22 mouse cellular contexts compared by ENCODE assay signal in the genomic region with DNA sequence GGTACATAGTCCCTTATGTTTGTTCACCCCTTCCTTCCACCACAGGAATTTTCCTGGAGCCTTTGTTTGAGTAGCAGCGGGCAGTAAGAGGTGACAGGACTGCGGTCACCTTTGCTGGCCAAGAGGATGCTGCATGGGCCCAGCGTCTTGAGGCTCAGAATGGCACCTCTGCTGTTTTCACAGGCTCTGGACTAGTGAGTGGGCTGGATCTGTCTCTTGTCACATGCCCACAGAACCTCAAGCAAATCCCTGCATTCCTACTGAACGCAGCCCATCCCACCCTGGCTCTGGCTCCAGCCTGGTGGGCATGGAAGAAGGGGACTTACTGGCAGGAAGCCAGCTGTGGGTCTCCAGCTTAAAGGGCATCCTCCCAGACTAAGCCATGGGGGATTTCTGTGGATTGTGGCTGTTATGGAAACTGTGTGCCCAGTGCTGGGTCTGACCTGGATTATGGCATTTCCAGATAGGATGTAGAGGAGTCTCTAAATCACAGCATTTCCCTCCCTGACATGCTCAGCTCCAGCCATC. TPM values are rescaled to one million over a fixed set of nuclear protein-coding genes. Genes with fewer than 3 reads are reported as not detected.
A peak's percentile ranks its signal among the peaks of the same experiment; 100 is the strongest.
DNase-seq lines count a peak whose midpoint lies in the region; ATAC-seq and TF ChIP-seq lines count a peak whose summit lies in the region.
"Had no signal": no experiment of that assay in that cellular context is flagged by ENCODE, and none has a peak within 500 bp of the region (broad histone marks: within the 10 kb centered on the region; RNA-seq: fewer than 3 reads in every experiment).

No protein-coding gene starts in this region.

- no peaks in the 10 kb centered on the region for H3K9me3 ChIP-seq in hindbrain, postnatal 0 days (ENCODE audit: low read length)
- H3K9me3 ChIP-seq in hindbrain, embryonic 12.5 days (replicated peaks), result no peaks in the 10 kb centered on the region
- H3K9me3 ChIP-seq in neural tube, embryonic 15.5 days (replicated peaks), result no peaks in the 10 kb centered on the region
- H3K9me3 ChIP-seq: G1E; heart, embryonic 15.5 days had no signal

- H3K4me2 ChIP-seq in hindbrain, postnatal 0 days (ENCODE audit: low read depth, low read length), result no peak overlapping the region
- no peak overlapping the region for H3K4me2 ChIP-seq in hindbrain, embryonic 12.5 days (replicated peaks)
- 0 out of 2 replicates have a peak overlapping the region, but pooled peaks have one; percentile 2 for H3K4me2 ChIP-seq in neural tube, embryonic 15.5 days
- H3K4me2 ChIP-seq: heart, embryonic 15.5 days; liver, embryonic 11.5 days had no signal

- no peak overlapping the region for H3K4me3 ChIP-seq in hindbrain, postnatal 0 days (ENCODE audit: low read length)
- H3K4me3 ChIP-seq in hindbrain, embryonic 12.5 days, result no peak overlapping the region
- H3K4me3 ChIP-seq in neural tube, embryonic 15.5 days (replicated peaks), result no peak overlapping the region
- H3K4me3 ChIP-seq: heart, embryonic 15.5 days had no signal

- H3K9ac ChIP-seq in hindbrain, postnatal 0 days (replicated peaks; ENCODE audit: low read length), result no peak overlapping the region
- no peak overlapping the region for H3K9ac ChIP-seq in hindbrain, embryonic 12.5 days
- H3K9ac ChIP-seq in neural tube, embryonic 15.5 days (replicated peaks), result 0 out of 2 replicates have a peak overlapping the region, but pooled peaks have one; percentile 8
- H3K9ac ChIP-seq: heart, embryonic 15.5 days had no signal

- no peaks in the 10 kb centered on the region for H3K36me3 ChIP-seq in hindbrain, postnatal 0 days (ENCODE audit: insufficient read depth, low read length)
- H3K36me3 ChIP-seq in hindbrain, embryonic 12.5 days, result no peaks in the 10 kb centered on the region
- H3K36me3 ChIP-seq in neural tube, embryonic 15.5 days, result no peaks in the 10 kb centered on the region
- H3K36me3 ChIP-seq: G1E; heart, embryonic 15.5 days had no signal

- peak; percentile 43 to 59 for DNase-seq in cerebellum, postnatal 10 days
- DNase-seq in hindbrain, postnatal 0 days (ENCODE audit: low spot score), result peak; percentile 59
- DNase-seq in retina, postnatal 1 day, result peak; percentile 59
- no peak for DNase-seq in retina, embryonic 14.5 days (ENCODE audit: low spot score)
- DNase-seq in spleen, postnatal 36 days (ENCODE audit: low spot score in 2 of 2), result no peak
- DNase-seq: adrenal gland, postnatal 10 days; embryo, embryonic 11 days; gastrocnemius, postnatal 36 days; heart, postnatal 4 days; kidney, adult 9 months; kidney, postnatal 25 days; lung, adult 18-20 months; lung, postnatal 14 days; thymus, postnatal 4 days had no signal

- H3K27me3 ChIP-seq in hindbrain, postnatal 0 days (ENCODE audit: insufficient read depth, low read length), result no peaks in the 10 kb centered on the region
- no peaks in the 10 kb centered on the region for H3K27me3 ChIP-seq in hindbrain, embryonic 12.5 days
- no peaks in the 10 kb centered on the region for H3K27me3 ChIP-seq in neural tube, embryonic 15.5 days (replicated peaks)

- WGBS in hindbrain, postnatal 0 days, result 53% methylated on average over 4 of the region's 4 CpGs
- WGBS in hindbrain, embryonic 12.5 days, result 86% methylated on average over 4 of the region's 4 CpGs
- WGBS in neural tube, embryonic 15.5 days, result 75% methylated on average over 4 of the region's 4 CpGs

- peak overlapping the region; percentile 29; the same call in 1 of the 2 replicates for H3K27ac ChIP-seq in hindbrain, postnatal 0 days
- H3K27ac ChIP-seq in hindbrain, embryonic 12.5 days, result no peak overlapping the region
- 0 out of 2 replicates have a peak overlapping the region, but pooled peaks have one; percentile 15 for H3K27ac ChIP-seq in neural tube, embryonic 15.5 days (replicated peaks)
- H3K27ac ChIP-seq: heart, embryonic 15.5 days had no signal

- peaks cover 71% of the 10 kb centered on the region for H3K4me1 ChIP-seq in hindbrain, postnatal 0 days (ENCODE audit: insufficient read depth, low read length)
- peaks cover 96% of the 10 kb centered on the region for H3K4me1 ChIP-seq in hindbrain, embryonic 12.5 days
- H3K4me1 ChIP-seq in neural tube, embryonic 15.5 days, result peaks cover 99% of the 10 kb centered on the region
- H3K4me1 ChIP-seq: heart, embryonic 15.5 days had no signal

- TF ChIP-seq CTCF in hindbrain, postnatal 0 days (IDR thresholded peaks at IDR 0.05; ENCODE audit: low read depth), result no peak

- no peak for ATAC-seq in cerebellum, adult (ENCODE audit: insufficient number of reproducible peaks, low FRiP score, low TSS enrichment)
- no peak for ATAC-seq in hindbrain, postnatal 0 days
- ATAC-seq in hindbrain, embryonic 12.5 days (ENCODE audit: low FRiP score), result no peak
- no peak for ATAC-seq in neural tube, embryonic 15.5 days (ENCODE audit: low FRiP score)
- ATAC-seq: activated CD4-positive, CD25-positive, alpha-beta regulatory T cell, adult 4 months had no signal

RNA-seq across cellular contexts. Expression of gene Brsk2, which starts 8.0 kb away (rescaled TPM):
- total RNA-seq in hindbrain, postnatal 0 days (2014; rRNA removed), result 136 and 143 TPM in 2 replicates
- polyA plus RNA-seq in hindbrain, postnatal 0 days (2015; fragmentation: Nextera tagmentation; extraction: Ambion mirVana), result 17.9 and 18.0 TPM in 2 replicates
- 15.9 and 18.6 TPM in 2 replicates for polyA plus RNA-seq in hindbrain, embryonic 12.5 days (2016; fragmentation: Nextera tagmentation; extraction: Ambion mirVana)
- polyA plus RNA-seq in neural tube, embryonic 15.5 days (2015; fragmentation: Nextera tagmentation; extraction: Ambion mirVana), result 17.5 and 20.2 TPM in 2 replicates
- total RNA-seq: megakaryocyte, adult 5-6 weeks had no signal
- polyA plus RNA-seq: G1E had no signal

RNA-seq across cellular contexts. Expression of gene Tollip, which starts 39.3 kb away (rescaled TPM):
- 120 and 121 TPM in 2 replicates for total RNA-seq in hindbrain, postnatal 0 days (2014; rRNA removed)
- polyA plus RNA-seq in hindbrain, postnatal 0 days (2015; fragmentation: Nextera tagmentation; extraction: Ambion mirVana), result 68.5 and 72.6 TPM in 2 replicates
- polyA plus RNA-seq in hindbrain, embryonic 12.5 days (2016; fragmentation: Nextera tagmentation; extraction: Ambion mirVana), result 65.1 and 67.3 TPM in 2 replicates
- 67.5 and 70.0 TPM in 2 replicates for polyA plus RNA-seq in neural tube, embryonic 15.5 days (2015; fragmentation: Nextera tagmentation; extraction: Ambion mirVana)

Comparison
In these comparisons a context has a peak if more than half of its experiments do, and no peak if none do; other contexts are left out.
1. DNase-seq: peak in cerebellum, postnatal 10 days (2 of 2), hindbrain, postnatal 0 days (single experiment) and retina, postnatal 1 day (single experiment); none in retina, embryonic 14.5 days (single experiment) and spleen, postnatal 36 days (0 of 2).